Mouse (Mus musculus) hindlimb bud, embryonic 11.5 days (tissue): ENCODE results near the gene Klkb1.
"Not testable (repeated sequence)": the region's sequence is repeated elsewhere in the genome, so short reads cannot be mapped to it uniquely, and the experiment has no call there.

Experiments
- DNase-seq: peaks from one replicate; pipeline ENCODE4 v3.0.0-alpha.2; 2012; ENCODE audit warnings: low read depth, low spot score; ENCODE audit errors: extremely low spot score

The Klkb1 gene

GRCm38 (mm10) chr8:45294687-45295086, at the start of gene Klkb1:
TSS of gene Klkb1 (minus strand) at chr8:45294859.
- DNase-seq = no peak

- DNase-seq = no peak
Measured at GRCm38 (mm10) chr8:45344298-45344697, 49.6 kb upstream of the Klkb1 start.

DNA sequence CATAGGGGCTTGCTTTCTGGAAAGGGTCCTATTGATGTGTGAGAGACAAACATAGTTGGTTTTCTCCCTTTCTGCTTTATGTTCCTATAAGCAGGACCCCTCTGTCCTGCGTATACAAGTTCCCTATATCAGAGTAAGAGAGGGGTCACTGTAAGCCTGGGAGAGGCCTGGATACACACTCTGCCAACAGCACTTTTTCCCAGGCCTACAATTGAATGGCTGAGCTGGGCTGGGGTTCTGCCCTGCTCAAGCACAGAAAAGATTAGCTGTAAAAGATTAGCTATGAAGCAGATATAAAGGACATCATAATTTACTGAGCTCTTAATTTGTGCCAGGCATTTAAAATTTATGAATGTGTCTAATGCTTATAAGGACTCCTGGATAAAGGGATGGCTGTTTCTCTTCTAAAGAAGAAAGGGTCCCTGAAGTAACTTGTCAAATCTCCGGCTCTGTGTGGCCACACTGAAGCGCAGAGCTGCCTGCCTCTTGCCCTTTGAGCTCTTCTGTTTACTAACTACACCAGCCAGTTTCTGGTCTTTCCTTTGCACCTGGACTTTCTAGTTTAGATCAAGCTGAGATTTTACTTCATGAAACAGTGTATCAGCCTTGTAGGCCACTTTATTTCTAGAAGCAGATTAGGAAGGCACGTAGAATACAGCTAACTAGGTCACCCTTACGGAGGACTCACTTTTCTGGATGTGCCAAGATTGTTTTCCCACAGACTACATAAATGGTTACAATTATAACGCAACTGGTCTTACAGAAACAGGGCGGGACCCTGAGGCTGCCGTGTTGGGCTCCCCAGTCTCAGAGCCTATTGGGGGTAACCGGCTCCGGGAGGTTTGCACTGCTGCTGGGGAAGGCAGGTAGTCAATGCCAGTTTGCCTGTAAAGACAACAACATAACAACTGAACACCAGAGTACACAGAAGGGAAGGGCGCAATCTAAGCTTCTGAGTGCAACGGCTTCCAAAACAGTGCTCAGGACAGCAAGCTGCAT, 47.3 kb upstream of the Klkb1 start:
- DNase-seq = no peak

DNA sequence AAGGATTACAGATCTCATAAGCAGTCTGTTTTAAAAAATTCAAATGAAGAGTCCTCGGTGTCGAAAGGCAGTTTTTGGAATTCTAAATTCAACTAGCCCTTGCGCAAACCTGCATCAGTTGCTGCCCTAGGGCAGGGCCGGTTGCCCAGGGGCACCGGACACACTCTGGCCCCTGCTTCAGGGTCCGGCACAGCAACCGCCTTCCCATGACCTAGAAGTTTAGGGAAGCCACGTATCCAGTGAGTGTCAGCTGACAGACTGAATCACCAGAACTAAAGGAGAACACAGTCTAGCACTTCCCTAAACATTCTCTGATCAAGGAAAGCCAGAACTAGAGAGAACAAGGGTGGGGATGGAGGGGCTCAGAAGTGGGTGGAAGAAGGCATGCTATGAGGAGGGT, 38.8 kb upstream of the Klkb1 start:
- DNase-seq = no peak

DNA sequence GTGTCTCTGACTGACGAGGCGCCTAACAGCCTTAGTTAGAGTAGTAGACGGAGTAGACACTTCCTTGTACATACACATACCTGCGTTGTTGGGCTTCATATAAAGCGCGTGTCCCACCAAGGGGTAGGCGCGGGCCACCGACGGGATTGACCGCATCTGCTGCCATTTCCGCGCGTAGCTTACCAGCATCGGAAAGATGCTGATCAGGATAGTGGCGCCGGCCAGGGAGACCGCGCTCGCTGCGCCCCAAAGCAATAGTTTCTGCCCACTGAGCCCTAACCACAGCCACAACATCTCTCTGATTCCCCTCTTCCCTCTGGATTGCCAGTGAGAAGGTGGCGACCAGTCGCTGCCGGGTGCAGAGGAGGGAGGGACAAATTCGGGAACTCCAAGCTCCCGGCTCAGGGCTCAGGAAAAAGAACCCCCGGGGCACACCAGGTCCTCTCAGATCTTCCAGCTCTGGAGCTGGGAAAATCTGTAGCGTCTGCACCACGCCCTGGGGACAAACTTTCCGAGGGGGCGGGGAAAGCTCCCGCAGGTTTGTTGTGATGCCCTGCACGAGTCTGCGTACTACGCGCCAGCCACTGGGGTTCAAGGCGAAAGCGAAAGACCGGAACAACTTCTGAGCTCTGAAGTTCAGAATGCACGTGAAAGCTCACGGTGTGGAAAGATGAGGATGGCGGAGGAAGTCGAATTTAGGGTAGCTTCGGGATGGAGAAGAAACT, 38.2 kb upstream of the Klkb1 start, which contains the start of gene Cyp4v3:
Gene Cyp4v3, minus strand, starts transcription at position 532 of the 725 bp plus-strand sequence.
- DNase-seq = no peak

DNA sequence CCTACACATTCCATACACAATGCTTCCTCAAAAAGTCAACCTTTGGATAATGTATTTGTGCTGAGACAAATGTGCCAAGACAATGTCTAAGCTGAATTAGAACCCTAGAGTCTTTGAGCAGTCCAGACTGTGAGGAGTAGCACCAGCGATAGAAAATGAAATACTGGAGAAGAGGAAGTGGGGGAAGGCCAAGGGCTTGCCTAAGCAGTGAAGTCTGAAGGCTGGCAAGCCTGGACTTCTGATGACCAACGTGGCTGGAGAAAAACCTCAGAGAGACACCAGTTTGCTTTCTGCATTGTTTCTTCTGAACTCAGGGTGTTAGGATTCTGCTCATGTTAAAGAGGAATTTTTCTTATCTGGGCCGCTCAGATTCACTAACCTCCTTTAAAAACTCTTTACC, 36.2 kb upstream of the Klkb1 start:
- DNase-seq = no peak

DNA sequence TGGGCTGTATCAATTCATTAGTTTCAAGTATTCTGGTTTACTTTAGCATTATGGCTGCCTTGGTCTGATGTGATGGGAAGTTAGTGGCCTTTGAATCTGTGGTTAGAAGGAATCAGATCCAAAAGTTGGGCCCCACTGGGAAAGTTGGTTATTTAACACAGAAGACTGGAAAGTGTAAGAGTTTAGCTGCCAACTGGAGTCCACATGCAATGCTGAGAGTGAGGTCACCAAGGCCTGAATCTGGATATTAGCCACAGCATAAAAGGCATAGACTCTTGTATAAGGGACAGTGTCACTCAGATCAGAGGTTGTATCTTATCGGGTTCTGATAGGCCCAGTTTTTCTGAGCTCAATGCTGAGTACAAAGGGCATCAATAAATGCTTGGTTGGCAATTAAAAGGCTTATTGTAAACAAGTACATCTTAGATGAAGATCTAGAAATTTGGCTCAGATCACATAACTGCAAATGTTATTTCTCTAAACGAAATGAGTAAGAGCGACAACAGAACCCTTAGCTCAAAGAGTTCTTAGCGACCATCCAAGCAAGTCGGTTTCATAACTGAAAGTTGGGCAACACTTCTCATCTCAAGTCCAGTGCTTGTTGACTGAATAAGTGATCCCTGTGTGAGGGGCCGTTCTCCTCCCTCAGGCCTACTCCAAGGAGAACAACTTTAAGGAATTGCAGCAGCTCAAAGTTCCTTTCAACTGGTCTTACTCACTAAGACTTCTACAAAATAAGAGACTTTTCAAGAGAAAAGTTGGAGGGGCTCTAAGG, 34.7 kb upstream of the Klkb1 start:
- DNase-seq = no peak

GRCm38 (mm10) chr8:45327076-45327475, 32.4 kb upstream of the Klkb1 start:
- not testable (repeated sequence) for DNase-seq

GRCm38 (mm10) chr8:45324151-45324550, 29.5 kb upstream of the Klkb1 start:
- no peak for DNase-seq

DNA sequence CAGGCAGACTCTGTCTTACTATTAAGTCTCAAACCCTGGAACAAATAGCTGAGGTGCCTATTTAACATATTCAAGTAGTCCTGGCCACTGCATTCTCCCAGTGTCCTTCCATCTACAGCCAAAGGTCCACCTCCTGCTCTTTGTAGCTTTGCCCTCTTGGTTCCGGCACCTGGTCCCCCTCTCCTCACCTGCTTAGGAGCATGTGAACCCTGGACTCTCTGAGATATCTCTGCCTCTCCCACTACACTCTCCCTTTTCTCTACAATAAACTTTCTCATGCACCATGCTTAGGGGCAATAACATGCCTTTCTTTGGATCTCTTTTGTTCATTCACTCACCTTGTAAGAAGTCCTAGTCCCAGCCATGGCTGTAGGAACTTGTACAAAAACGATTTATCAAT, 26.7 kb upstream of the Klkb1 start:
- no peak for DNase-seq

GRCm38 (mm10) chr8:45320930-45321329, 26.3 kb upstream of the Klkb1 start:
- no peak for DNase-seq

DNA sequence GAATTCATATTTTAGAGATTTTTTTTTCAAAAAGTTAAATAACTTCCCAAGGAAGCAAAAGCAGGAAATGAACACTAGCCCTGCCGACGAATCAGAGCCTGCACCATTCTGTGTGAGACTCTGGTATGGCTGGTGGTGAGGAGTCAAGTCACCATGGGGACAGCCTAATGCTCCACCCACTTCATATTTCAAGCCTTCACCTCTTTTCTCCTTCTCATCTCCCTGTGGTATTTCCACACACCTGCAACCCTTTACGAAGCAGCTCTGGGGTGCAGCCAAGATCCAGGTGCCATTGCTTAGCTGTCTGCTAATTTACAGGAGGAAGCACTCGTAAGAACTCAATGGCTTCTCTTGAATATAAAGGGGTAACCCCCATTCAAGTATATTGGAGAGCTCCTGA, 16.3 kb upstream of the Klkb1 start:
- no peak for DNase-seq

DNA sequence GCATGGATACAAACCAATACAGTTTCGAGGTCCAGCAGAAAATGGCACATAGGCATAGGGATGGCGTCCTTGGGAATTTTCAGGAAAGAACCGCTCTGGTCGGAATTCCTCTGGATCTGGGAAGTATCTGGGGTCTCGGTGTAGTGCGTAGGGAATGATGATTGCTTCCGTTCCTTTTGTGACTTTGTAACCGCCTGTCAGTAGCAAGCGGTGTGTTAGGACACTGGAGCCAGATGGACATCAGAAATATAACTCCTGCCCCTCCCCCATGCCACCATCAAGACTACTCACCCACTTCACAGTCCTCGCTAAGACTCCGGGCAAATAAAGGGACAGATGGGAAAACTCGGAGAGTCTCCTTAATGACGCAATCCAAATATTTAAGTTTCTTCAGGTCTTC, 13.7 kb upstream of the Klkb1 start, which contains the start of gene Gm45753:
Gene Gm45753, minus strand, starts transcription at position 101 of the 400 bp plus-strand sequence.
- no peak for DNase-seq

GRCm38 (mm10) chr8:45305479-45305878, 10.8 kb upstream of the Klkb1 start:
- no peak for DNase-seq

- DNase-seq = no peak
Measured at GRCm38 (mm10) chr8:45304354-45304753, 9.7 kb upstream of the Klkb1 start.

- DNase-seq = no peak
Measured at GRCm38 (mm10) chr8:45302390-45302789, 7.7 kb upstream of the Klkb1 start.

DNA sequence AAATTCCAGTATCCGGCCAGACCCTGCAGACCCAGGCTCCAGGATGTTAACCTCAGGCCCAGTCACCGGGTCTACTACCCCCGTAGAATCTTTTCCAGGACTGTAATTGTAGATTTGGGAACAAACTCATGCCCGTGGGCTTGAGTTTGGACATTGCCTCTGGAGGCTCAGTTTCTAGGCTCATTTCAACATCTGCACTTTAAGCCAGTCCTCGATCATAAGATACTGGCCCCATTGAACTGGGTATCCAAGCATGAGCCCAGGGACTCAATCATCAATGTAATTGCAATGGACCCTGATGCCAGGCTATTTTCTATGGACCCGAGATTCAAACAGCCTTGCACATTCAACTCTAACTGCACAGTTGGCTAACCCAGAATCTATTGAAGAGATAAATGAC, 617 bp upstream of the Klkb1 start:
- DNase-seq = no peak

DNA sequence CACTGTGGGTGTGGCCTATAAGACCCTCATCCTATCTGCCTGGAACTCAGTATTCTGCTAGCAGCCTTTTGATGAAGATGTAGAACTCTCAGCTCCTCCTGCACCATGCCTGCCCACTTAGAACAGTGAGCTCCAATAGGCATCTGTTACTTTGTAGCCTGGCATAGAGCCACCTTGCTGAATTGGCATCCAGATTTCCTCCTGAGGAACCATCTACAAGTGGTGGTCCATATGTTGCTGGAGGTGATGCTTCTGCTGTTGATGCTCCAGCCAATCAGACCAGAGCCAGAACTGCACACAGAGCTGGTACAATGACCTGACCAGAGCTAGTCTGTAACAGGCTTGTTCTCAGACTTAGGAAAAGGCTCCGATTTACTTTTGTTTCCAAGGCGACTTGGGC, 2.9 kb downstream of the Klkb1 start:
- DNase-seq = no peak

DNA sequence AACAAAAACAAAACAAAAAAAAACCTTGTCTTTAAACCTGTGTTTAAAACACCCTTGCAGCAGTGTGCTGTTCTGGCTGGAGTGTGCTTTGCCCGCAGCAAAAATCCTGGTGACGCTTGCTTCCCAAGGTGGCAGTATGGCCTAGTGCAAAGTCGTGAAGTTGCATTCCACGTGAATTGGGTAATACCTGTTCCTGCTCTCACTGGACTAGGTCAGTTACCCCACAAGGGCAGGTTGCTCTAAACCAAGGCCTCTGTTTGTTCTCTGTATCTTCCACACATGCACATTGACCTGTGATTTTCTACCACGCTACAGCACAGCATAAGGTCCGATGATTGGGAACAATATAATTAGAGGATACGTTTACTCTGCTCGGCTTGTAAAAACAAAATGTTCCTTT, 13.0 kb downstream of the Klkb1 start:
- no peak for DNase-seq

DNA sequence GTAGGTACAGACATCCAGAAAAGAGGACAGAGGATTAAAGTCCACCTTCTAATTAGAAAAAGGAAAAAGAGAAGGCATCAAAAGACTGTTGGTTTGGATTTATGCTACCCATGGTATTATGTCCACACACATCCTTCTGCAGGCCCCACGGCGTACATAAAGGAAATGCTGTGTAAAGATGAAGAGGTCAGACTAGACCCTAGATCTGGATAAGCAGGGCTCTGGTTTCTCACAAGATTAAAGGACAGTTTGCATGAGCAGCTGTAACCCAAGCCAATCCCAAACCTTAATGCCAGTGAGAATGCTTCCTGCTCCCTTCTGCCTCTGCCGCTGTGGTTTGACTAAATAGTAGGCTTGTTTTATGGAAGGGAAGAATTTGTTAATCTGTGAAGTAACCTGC, 17.2 kb downstream of the Klkb1 start:
- no peak for DNase-seq

GRCm38 (mm10) chr8:45274317-45274716, 20.3 kb downstream of the Klkb1 start:
- DNase-seq = no peak
